Comparison of ENCODE assay signal across 8 mouse cellular contexts in the genomic region with DNA sequence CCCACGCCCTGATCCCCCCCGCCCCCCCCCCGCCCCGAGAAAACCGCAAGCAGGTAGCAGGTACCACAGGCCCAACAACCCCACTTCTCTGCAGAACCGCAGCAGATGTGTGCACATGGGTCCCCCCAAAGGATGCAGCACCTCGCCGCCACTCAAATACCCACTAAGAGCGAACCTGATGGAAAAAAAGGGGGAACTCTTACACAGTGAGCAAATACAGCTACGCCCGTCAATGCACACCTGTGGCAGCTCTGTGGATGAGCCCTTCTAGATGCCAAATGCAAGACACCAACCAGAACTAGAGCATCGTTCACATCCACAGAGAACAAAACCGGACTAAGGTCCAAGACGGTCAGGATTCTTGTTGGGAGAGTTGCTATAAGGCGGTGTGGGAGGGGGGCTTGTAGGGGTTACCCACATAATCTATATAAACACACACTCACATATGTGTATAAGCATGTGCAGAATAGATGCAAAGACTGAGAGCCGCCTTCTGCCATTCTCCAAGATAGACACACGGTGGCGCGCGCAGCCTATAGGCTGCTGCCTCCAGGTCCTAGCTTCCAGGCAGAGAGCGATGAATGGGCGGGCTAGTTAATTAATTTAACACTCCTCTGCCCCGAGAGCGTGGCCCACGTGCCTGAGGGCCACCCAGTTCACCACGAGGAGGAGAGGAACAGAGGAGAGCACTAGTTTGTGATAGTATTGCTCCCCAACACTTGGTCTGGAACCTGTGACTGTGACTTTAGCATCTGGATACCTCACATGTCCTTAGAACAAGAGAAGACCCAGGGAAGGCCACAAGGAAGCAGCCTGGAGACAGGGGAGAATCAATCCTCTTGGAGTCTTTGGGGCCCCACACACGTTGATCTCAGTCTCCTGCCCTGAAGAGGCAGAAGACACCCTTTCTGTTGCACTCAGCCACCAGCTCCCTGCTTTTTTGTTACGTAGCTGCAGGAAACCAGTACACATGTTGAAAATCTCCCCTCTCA. TPM values are rescaled to one million over a fixed set of nuclear protein-coding genes. Genes with fewer than 3 reads are reported as not detected.
DNase-seq lines count a peak whose midpoint lies in the region; ATAC-seq and TF ChIP-seq lines count a peak whose summit lies in the region.

No protein-coding gene starts in this region.

- ATAC-seq in embryonic facial prominence, embryonic 11.5 days (replicated peaks; ENCODE audit: insufficient number of reproducible peaks, low FRiP score, low TSS enrichment, low read depth): 0 out of 2 replicates have a peak, but pooled peaks have one; percentile 57
- ATAC-seq in kidney, embryonic 15.5 days (replicated peaks; ENCODE audit: low FRiP score): peak; percentile 55; the same call in 1 of the 2 replicates
- ATAC-seq in liver, postnatal 0 days: peak; percentile 60
- peak; percentile 70 for ATAC-seq in neural tube, embryonic 13.5 days (ENCODE audit: low read depth)

- H3K9me3 ChIP-seq in embryonic facial prominence, embryonic 11.5 days (replicated peaks; ENCODE audit: control insufficient read depth, low read length): no peaks in the 10 kb centered on the region
- H3K9me3 ChIP-seq in heart, embryonic 10.5 days: no peaks in the 10 kb centered on the region
- H3K9me3 ChIP-seq in kidney, embryonic 15.5 days (replicated peaks): no peaks in the 10 kb centered on the region
- no peaks in the 10 kb centered on the region for H3K9me3 ChIP-seq in liver, postnatal 0 days (ENCODE audit: low read length)
- no peaks in the 10 kb centered on the region for H3K9me3 ChIP-seq in neural tube, embryonic 13.5 days

- no peak overlapping the region for H3K4me2 ChIP-seq in embryonic facial prominence, embryonic 11.5 days (ENCODE audit: low read depth, low read length)
- no peak overlapping the region for H3K4me2 ChIP-seq in kidney, embryonic 15.5 days
- H3K4me2 ChIP-seq in liver, postnatal 0 days (ENCODE audit: low read depth, low read length): no peak overlapping the region
- H3K4me2 ChIP-seq in neural tube, embryonic 13.5 days: no peak overlapping the region

- no peaks in the 10 kb centered on the region for H3K27me3 ChIP-seq in embryonic facial prominence, embryonic 11.5 days (ENCODE audit: control insufficient read depth, insufficient read depth, low read length)
- peaks cover 27% of the 10 kb centered on the region for H3K27me3 ChIP-seq in heart, embryonic 10.5 days (ENCODE audit: insufficient read depth, poor library complexity, severe bottlenecking)
- peaks cover 17% of the 10 kb centered on the region for H3K27me3 ChIP-seq in kidney, embryonic 15.5 days
- H3K27me3 ChIP-seq in liver, postnatal 0 days (ENCODE audit: insufficient read depth, low read length): no peaks in the 10 kb centered on the region
- H3K27me3 ChIP-seq in neural tube, embryonic 13.5 days: peaks cover 19% of the 10 kb centered on the region; the same call in 1 of the 2 replicates

- no peak overlapping the region for H3K27ac ChIP-seq in embryonic facial prominence, embryonic 11.5 days (replicated peaks; ENCODE audit: low read depth, low read length)
- H3K27ac ChIP-seq in heart, embryonic 10.5 days: 0 out of 2 replicates have a peak overlapping the region, but pooled peaks have one; percentile 17
- no peak overlapping the region for H3K27ac ChIP-seq in kidney, embryonic 15.5 days
- H3K27ac ChIP-seq in liver, postnatal 0 days (ENCODE audit: low read depth): no peak overlapping the region
- H3K27ac ChIP-seq in neural tube, embryonic 13.5 days (replicated peaks): no peak overlapping the region

- peak; percentile 43 to 59 for DNase-seq in CD8-positive naive resting alpha-beta T cell, adult 2 months (ENCODE audit: low read depth in 2 of 2, low spot score in 2 of 2)
- DNase-seq in adrenal gland, postnatal 10 days: peak; percentile 81
- DNase-seq in embryonic facial prominence, embryonic 11.5 days (ENCODE audit: low spot score): peak; percentile 87
- no peak for DNase-seq in heart, embryonic 10.5 days (ENCODE audit: low spot score)
- peak; percentile 75 for DNase-seq in liver, postnatal 0 days
- peak; percentile 83 for DNase-seq in thymus, postnatal 4 days

- no peaks in the 10 kb centered on the region for H3K36me3 ChIP-seq in embryonic facial prominence, embryonic 11.5 days (replicated peaks; ENCODE audit: control insufficient read depth, insufficient read depth, low read depth, low read length)
- H3K36me3 ChIP-seq in heart, embryonic 10.5 days: no peaks in the 10 kb centered on the region
- H3K36me3 ChIP-seq in kidney, embryonic 15.5 days: no peaks in the 10 kb centered on the region
- no peaks in the 10 kb centered on the region for H3K36me3 ChIP-seq in liver, postnatal 0 days (replicated peaks; ENCODE audit: insufficient read depth, low read length)
- no peaks in the 10 kb centered on the region for H3K36me3 ChIP-seq in neural tube, embryonic 13.5 days

- 20% methylated on average over 28 of the region's 28 CpGs for WGBS in embryonic facial prominence, embryonic 11.5 days
- 22% methylated on average over 28 of the region's 28 CpGs for WGBS in heart, embryonic 10.5 days
- WGBS in kidney, embryonic 15.5 days: 23% methylated on average over 28 of the region's 28 CpGs
- WGBS in liver, postnatal 0 days (ENCODE audit: insufficient replicate concordance): 21% methylated on average over 28 of the region's 28 CpGs
- 22% methylated on average over 28 of the region's 28 CpGs for WGBS in neural tube, embryonic 13.5 days

- H3K9ac ChIP-seq in embryonic facial prominence, embryonic 11.5 days (replicated peaks; ENCODE audit: low read length): no peak overlapping the region; the same call in 1 of the 2 replicates
- no peak overlapping the region for H3K9ac ChIP-seq in kidney, embryonic 15.5 days
- no peak overlapping the region for H3K9ac ChIP-seq in liver, postnatal 0 days (replicated peaks)
- H3K9ac ChIP-seq in neural tube, embryonic 13.5 days: no peak overlapping the region

- H3K4me3 ChIP-seq in embryonic facial prominence, embryonic 11.5 days (ENCODE audit: low read depth, low read length): no peak overlapping the region
- H3K4me3 ChIP-seq in heart, embryonic 10.5 days: no peak overlapping the region
- H3K4me3 ChIP-seq in kidney, embryonic 15.5 days (replicated peaks): no peak overlapping the region
- H3K4me3 ChIP-seq in liver, postnatal 0 days (ENCODE audit: low read depth, low read length): no peak overlapping the region
- H3K4me3 ChIP-seq in neural tube, embryonic 13.5 days: no peak overlapping the region

- TF ChIP-seq CTCF in liver, postnatal 0 days (IDR thresholded peaks at IDR 0.05; ENCODE audit: low read depth): peak; percentile 94

- no peak for TF ChIP-seq EP300 in liver, postnatal 0 days (IDR thresholded peaks at IDR 0.05; ENCODE audit: low read depth)

- no peaks in the 10 kb centered on the region; the same call in 1 of the 2 replicates for H3K4me1 ChIP-seq in embryonic facial prominence, embryonic 11.5 days (ENCODE audit: control insufficient read depth, insufficient read depth, low read length)
- H3K4me1 ChIP-seq in heart, embryonic 10.5 days: peaks cover 23% of the 10 kb centered on the region
- peaks cover 28% of the 10 kb centered on the region for H3K4me1 ChIP-seq in kidney, embryonic 15.5 days
- peaks cover 4% of the 10 kb centered on the region; the same call in 1 of the 2 replicates for H3K4me1 ChIP-seq in liver, postnatal 0 days (ENCODE audit: insufficient read depth)
- peaks cover 6% of the 10 kb centered on the region; the same call in 1 of the 2 replicates for H3K4me1 ChIP-seq in neural tube, embryonic 13.5 days (replicated peaks)

RNA-seq across cellular contexts. Expression of gene Cdc42ep1, which starts 15.9 kb away (rescaled TPM):
- total RNA-seq in adrenal gland, postnatal 10 days (2021): 10 to 100 TPM; 40.9 to 48.6 TPM
- polyA plus RNA-seq in embryonic facial prominence, embryonic 11.5 days (2014; fragmentation: Nextera tagmentation; extraction: Ambion mirVana): 10.9 and 11.3 TPM in 2 replicates
- polyA plus RNA-seq in heart, embryonic 10.5 days (2016; fragmentation: Nextera tagmentation; extraction: Ambion mirVana): 35.1 and 37.3 TPM in 2 replicates
- 46.2 and 51.1 TPM in 2 replicates for polyA plus RNA-seq in kidney, embryonic 15.5 days (2015; fragmentation: Nextera tagmentation; extraction: Ambion mirVana)
- polyA plus RNA-seq in liver, postnatal 0 days (2015; fragmentation: Nextera tagmentation; extraction: Ambion mirVana): 12.6 and 19.8 TPM in 2 replicates
- 11.5 and 13.7 TPM in 2 replicates for polyA plus RNA-seq in neural tube, embryonic 13.5 days (2015; fragmentation: Nextera tagmentation; extraction: Ambion mirVana)

RNA-seq across cellular contexts. Expression of gene Card10, which starts 23.7 kb away (rescaled TPM):
- total RNA-seq in adrenal gland, postnatal 10 days (2021): 10 to 100 TPM; 12.0 to 12.4 TPM
- polyA plus RNA-seq in embryonic facial prominence, embryonic 11.5 days (2014; fragmentation: Nextera tagmentation; extraction: Ambion mirVana): 1.8 and 2.6 TPM in 2 replicates
- polyA plus RNA-seq in heart, embryonic 10.5 days (2016; fragmentation: Nextera tagmentation; extraction: Ambion mirVana): 3.5 and 4.0 TPM in 2 replicates
- 9.1 and 9.5 TPM in 2 replicates for polyA plus RNA-seq in kidney, embryonic 15.5 days (2015; fragmentation: Nextera tagmentation; extraction: Ambion mirVana)
- 1.5 and 1.8 TPM in 2 replicates for polyA plus RNA-seq in liver, postnatal 0 days (2015; fragmentation: Nextera tagmentation; extraction: Ambion mirVana)
- polyA plus RNA-seq in neural tube, embryonic 13.5 days (2015; fragmentation: Nextera tagmentation; extraction: Ambion mirVana): 1.7 and 2.0 TPM in 2 replicates

RNA-seq across cellular contexts. Expression of gene Lgals2, which starts 28.8 kb away (rescaled TPM):
- total RNA-seq in adrenal gland, postnatal 10 days (2021): 1 to 10 TPM; 1.8 to 5.1 TPM
- not detected in 2 replicates for polyA plus RNA-seq in embryonic facial prominence, embryonic 11.5 days (2014; fragmentation: Nextera tagmentation; extraction: Ambion mirVana)
- 2.2 TPM in 1 of 2 replicates, not detected in the other for polyA plus RNA-seq in heart, embryonic 10.5 days (2016; fragmentation: Nextera tagmentation; extraction: Ambion mirVana)
- 0.60 and 1.8 TPM in 2 replicates for polyA plus RNA-seq in kidney, embryonic 15.5 days (2015; fragmentation: Nextera tagmentation; extraction: Ambion mirVana)
- polyA plus RNA-seq in liver, postnatal 0 days (2015; fragmentation: Nextera tagmentation; extraction: Ambion mirVana): 3.4 TPM in 2 replicates
- not detected in 2 replicates for polyA plus RNA-seq in neural tube, embryonic 13.5 days (2015; fragmentation: Nextera tagmentation; extraction: Ambion mirVana)

RNA-seq across cellular contexts. Expression of gene Gga1, which starts 50.5 kb away (rescaled TPM):
- total RNA-seq in adrenal gland, postnatal 10 days (2021): 10 to 100 TPM; 48.8 to 50.6 TPM
- 21.1 and 22.6 TPM in 2 replicates for polyA plus RNA-seq in embryonic facial prominence, embryonic 11.5 days (2014; fragmentation: Nextera tagmentation; extraction: Ambion mirVana)
- 51.5 and 56.6 TPM in 2 replicates for polyA plus RNA-seq in heart, embryonic 10.5 days (2016; fragmentation: Nextera tagmentation; extraction: Ambion mirVana)
- 49.5 and 55.5 TPM in 2 replicates for polyA plus RNA-seq in kidney, embryonic 15.5 days (2015; fragmentation: Nextera tagmentation; extraction: Ambion mirVana)
- 12.9 and 14.8 TPM in 2 replicates for polyA plus RNA-seq in liver, postnatal 0 days (2015; fragmentation: Nextera tagmentation; extraction: Ambion mirVana)
- 44.0 and 51.0 TPM in 2 replicates for polyA plus RNA-seq in neural tube, embryonic 13.5 days (2015; fragmentation: Nextera tagmentation; extraction: Ambion mirVana)

RNA-seq across cellular contexts. Expression of gene Mfng, which starts 53.2 kb away (rescaled TPM):
- total RNA-seq in adrenal gland, postnatal 10 days (2021): 10 to 100 TPM; 15.5 to 17.7 TPM
- 15.9 and 19.1 TPM in 2 replicates for polyA plus RNA-seq in embryonic facial prominence, embryonic 11.5 days (2014; fragmentation: Nextera tagmentation; extraction: Ambion mirVana)
- 5.5 and 10.3 TPM in 2 replicates for polyA plus RNA-seq in heart, embryonic 10.5 days (2016; fragmentation: Nextera tagmentation; extraction: Ambion mirVana)
- 25.4 and 25.6 TPM in 2 replicates for polyA plus RNA-seq in kidney, embryonic 15.5 days (2015; fragmentation: Nextera tagmentation; extraction: Ambion mirVana)
- 4.7 and 4.8 TPM in 2 replicates for polyA plus RNA-seq in liver, postnatal 0 days (2015; fragmentation: Nextera tagmentation; extraction: Ambion mirVana)
- polyA plus RNA-seq in neural tube, embryonic 13.5 days (2015; fragmentation: Nextera tagmentation; extraction: Ambion mirVana): 34.2 and 34.4 TPM in 2 replicates
